In genomic region chr6:119328521-119329115, GRCm38 (mm10) we compare ENCODE assay signal across 9 mouse cellular contexts. TPM values are rescaled to one million over a fixed set of nuclear protein-coding genes. Genes with fewer than 3 reads are reported as not detected.
DNase-seq lines count a peak whose midpoint lies in the region; ATAC-seq lines count a peak whose summit lies in the region.
"Had no signal": no experiment of that assay in that cellular context is flagged by ENCODE, and none has a peak within 500 bp of the region (broad histone marks: within the 10 kb centered on the region; RNA-seq: fewer than 3 reads in every experiment).

No protein-coding gene starts in this region.

- no peak for ATAC-seq in heart, embryonic 16.5 days (replicated peaks; ENCODE audit: extremely low read depth, insufficient read depth, low FRiP score)
- ATAC-seq in forebrain, embryonic 16.5 days: peak; percentile 6
- ATAC-seq in intestine, embryonic 15.5 days: no peak

- no peak overlapping the region for H3K9ac ChIP-seq in heart, embryonic 16.5 days (ENCODE audit: low read length)
- 0 out of 2 replicates have a peak overlapping the region, but pooled peaks have one; percentile 7 for H3K9ac ChIP-seq in forebrain, embryonic 16.5 days (replicated peaks; ENCODE audit: low read depth, low read length)
- no peak overlapping the region for H3K9ac ChIP-seq in intestine, embryonic 15.5 days

- WGBS in heart, embryonic 16.5 days: 11% methylated on average over 11 of the region's 11 CpGs
- WGBS in forebrain, embryonic 16.5 days: 16% methylated on average over 11 of the region's 11 CpGs
- WGBS in midbrain, embryonic 10.5 days: 12% methylated on average over 11 of the region's 11 CpGs
- 16% methylated on average over 10 of the region's 11 CpGs for WGBS in intestine, embryonic 15.5 days

- no peak overlapping the region for H3K27ac ChIP-seq in heart, embryonic 16.5 days (ENCODE audit: low read length)
- H3K27ac ChIP-seq in forebrain, embryonic 16.5 days (ENCODE audit: low read length): no peak overlapping the region
- H3K27ac ChIP-seq in midbrain, embryonic 10.5 days (replicated peaks): no peak overlapping the region
- no peak overlapping the region for H3K27ac ChIP-seq in intestine, embryonic 15.5 days
- H3K27ac ChIP-seq: macrophage had no signal

- no peak overlapping the region for H3K4me3 ChIP-seq in heart, embryonic 16.5 days (ENCODE audit: low read length)
- peak overlapping the region; percentile 54 for H3K4me3 ChIP-seq in forebrain, embryonic 16.5 days (replicated peaks; ENCODE audit: low read length)
- H3K4me3 ChIP-seq in midbrain, embryonic 10.5 days: peak overlapping the region; percentile 24; the same call in 1 of the 2 replicates
- no peak overlapping the region for H3K4me3 ChIP-seq in intestine, embryonic 15.5 days (replicated peaks)

- no peaks in the 10 kb centered on the region for H3K9me3 ChIP-seq in heart, embryonic 16.5 days (replicated peaks; ENCODE audit: control insufficient read depth, low read length)
- H3K9me3 ChIP-seq in forebrain, embryonic 16.5 days (ENCODE audit: control insufficient read depth, low read length): no peaks in the 10 kb centered on the region
- H3K9me3 ChIP-seq in midbrain, embryonic 10.5 days (replicated peaks): no peaks in the 10 kb centered on the region
- no peaks in the 10 kb centered on the region for H3K9me3 ChIP-seq in intestine, embryonic 15.5 days

- H3K4me1 ChIP-seq in heart, embryonic 16.5 days (ENCODE audit: control insufficient read depth, insufficient read depth, low read length): peaks cover 20% of the 10 kb centered on the region
- peaks cover 34% of the 10 kb centered on the region for H3K4me1 ChIP-seq in forebrain, embryonic 16.5 days (replicated peaks; ENCODE audit: control insufficient read depth, insufficient read depth, low read length)
- H3K4me1 ChIP-seq in midbrain, embryonic 10.5 days: peaks cover 56% of the 10 kb centered on the region
- peaks cover 11% of the 10 kb centered on the region for H3K4me1 ChIP-seq in intestine, embryonic 15.5 days (replicated peaks)

- H3K4me2 ChIP-seq in heart, embryonic 16.5 days (ENCODE audit: low read depth, low read length): peak overlapping the region; percentile 36; the same call in 1 of the 2 replicates
- H3K4me2 ChIP-seq in forebrain, embryonic 16.5 days (ENCODE audit: low read length): peak overlapping the region; percentile 76
- no peak overlapping the region for H3K4me2 ChIP-seq in intestine, embryonic 15.5 days (replicated peaks)

- peaks cover 51% of the 10 kb centered on the region for H3K27me3 ChIP-seq in heart, embryonic 16.5 days (ENCODE audit: control insufficient read depth, insufficient read depth, low read length)
- H3K27me3 ChIP-seq in forebrain, embryonic 16.5 days (replicated peaks; ENCODE audit: control insufficient read depth, insufficient read depth, low read length): peaks cover 5% of the 10 kb centered on the region; the same call in 1 of the 2 replicates
- H3K27me3 ChIP-seq in midbrain, embryonic 10.5 days (ENCODE audit: low read depth, poor library complexity, severe bottlenecking): peaks cover 92% of the 10 kb centered on the region
- peaks cover 51% of the 10 kb centered on the region for H3K27me3 ChIP-seq in intestine, embryonic 15.5 days (replicated peaks)

- intact Hi-C loops in heart, postnatal 10 days (cut with DNase I): no loop called here

- no peaks in the 10 kb centered on the region for H3K36me3 ChIP-seq in heart, embryonic 16.5 days (ENCODE audit: control insufficient read depth, insufficient read depth)
- no peaks in the 10 kb centered on the region for H3K36me3 ChIP-seq in forebrain, embryonic 16.5 days (ENCODE audit: control insufficient read depth, insufficient read depth)
- H3K36me3 ChIP-seq in midbrain, embryonic 10.5 days: no peaks in the 10 kb centered on the region
- H3K36me3 ChIP-seq in intestine, embryonic 15.5 days: no peaks in the 10 kb centered on the region

- no peak for DNase-seq in heart, postnatal 10 days
- DNase-seq in Muller cell, postnatal 12 days (ENCODE audit: inconsistent ontology term): peak; percentile 29
- no peak for DNase-seq in midbrain, embryonic 10.5 days (ENCODE audit: low spot score)
- no peak for DNase-seq in yolk sac, embryonic 10.5 days (ENCODE audit: low spot score)
- no peak for DNase-seq in gastrocnemius, postnatal 4 days (ENCODE audit: low spot score in 2 of 2)

RNA-seq across cellular contexts. Expression of gene Lrtm2, which starts 1.9 kb away (rescaled TPM):
- polyA plus RNA-seq in heart, embryonic 16.5 days (2015; fragmentation: Nextera tagmentation; extraction: Ambion mirVana): 0.15 and 0.32 TPM in 2 replicates
- total RNA-seq in heart, postnatal 10 days (2021): not detected
- 4.5 and 7.9 TPM in 2 replicates for polyA plus RNA-seq in forebrain, embryonic 16.5 days (2015; fragmentation: Nextera tagmentation; extraction: Ambion mirVana)
- 0.25 and 0.26 TPM in 2 replicates for polyA plus RNA-seq in midbrain, embryonic 10.5 days (2016; fragmentation: Nextera tagmentation; extraction: Ambion mirVana)
- under 1 TPM; 0.59 to 0.98 TPM for total RNA-seq in gastrocnemius, postnatal 4 days (2021)
- 0.29 and 0.49 TPM in 2 replicates for polyA plus RNA-seq in intestine, embryonic 15.5 days (2015; fragmentation: Nextera tagmentation; extraction: Ambion mirVana)
- polyA plus RNA-seq: macrophage had no signal

Comparison
In these comparisons a context has a peak if more than half of its experiments do, and no peak if none do; other contexts are left out.
1. H3K4me3 ChIP-seq: peak in forebrain, embryonic 16.5 days (single experiment) and midbrain, embryonic 10.5 days (single experiment); none in heart, embryonic 16.5 days (single experiment) and intestine, embryonic 15.5 days (single experiment).